Mouse (Mus musculus) kidney, embryonic 14.5 days (tissue): Measurements from ENCODE around the gene Omt2b. TPM values are rescaled to one million over a fixed set of nuclear protein-coding genes. Genes with fewer than 3 reads are reported as not detected.
A peak's percentile ranks its signal among the peaks of the same experiment; 100 is the strongest.
"Not testable (repeated sequence)": the region's sequence is repeated elsewhere in the genome, so short reads cannot be mapped to it uniquely, and the experiment has no call there.

Experiments
- ATAC-seq: fragments of 200-750 bp; cut with Nextera tagmentation; 2 replicates; pipeline ENCODE4 v1.8.0; 2017; ENCODE audit warnings: moderate number of reproducible peaks, mild to moderate bottlenecking, moderate TSS enrichment, moderate library complexity; ENCODE audit not compliant: low FRiP score, low TSS enrichment
- H3K27ac ChIP-seq: fragments of 300-500 bp; sonication (generic); 2 replicates; pipeline ENCODE4 v1.5.1; 2014; ENCODE audit warnings: low read depth, mild to moderate bottlenecking, low read length, moderate library complexity, mixed read lengths
- H3K27me3 ChIP-seq: fragments of 300-500 bp; sonication (generic); 2 replicates; pipeline ENCODE4 v1.6.1; 2014; ENCODE audit warnings: mild to moderate bottlenecking, low read length; ENCODE audit not compliant: control insufficient read depth, insufficient read depth
- H3K36me3 ChIP-seq: fragments of 300-500 bp; sonication (generic); 2 replicates; pipeline ENCODE4 v1.6.1; 2014; ENCODE audit warnings: low read length, mixed read lengths; ENCODE audit not compliant: control insufficient read depth, insufficient read depth
- H3K4me1 ChIP-seq: fragments of 300-500 bp; sonication (generic); 2 replicates; pipeline ENCODE4 v1.6.1; 2014; ENCODE audit warnings: low read length, mixed read lengths; ENCODE audit not compliant: control insufficient read depth, insufficient read depth
- H3K4me2 ChIP-seq: fragments of 300-500 bp; sonication (generic); replicated peaks from 2 replicates; pipeline ENCODE4 v1.6.1; 2014; ENCODE audit warnings: low read depth, mild to moderate bottlenecking, low read length
- H3K4me3 ChIP-seq: fragments of 300-500 bp; sonication (generic); 2 replicates; pipeline ENCODE4 v1.5.1; 2014; ENCODE audit warnings: mild to moderate bottlenecking, low read length
- H3K9ac ChIP-seq: fragments of 300-500 bp; sonication (generic); 2 replicates; pipeline ENCODE4 v1.6.1; 2014; ENCODE audit warnings: low read depth, mild to moderate bottlenecking, low read length, moderate library complexity
- H3K9me3 ChIP-seq: fragments of 300-500 bp; sonication (generic); 2 replicates; pipeline ENCODE4 v1.6.1; 2016; ENCODE audit warnings: low read length; ENCODE audit not compliant: control insufficient read depth
- WGBS: fragments of 180-500 bp; shearing (Covaris S2); extraction: QIAGEN DNeasy Blood & Tissue Kit; methylation state at CpG from one replicate; pipeline ENCODE4 v1.1.7; 2014; 5-methylcytosine and 5-hydroxymethylcytosine counted together
- polyA plus RNA-seq: library from polyadenylated mRNA; unstranded; fragments of >200 nt; fragmentation: Nextera tagmentation; extraction: Ambion mirVana; gene quantifications from 2 replicates; pipeline ENCODE4 v1.2.1, GENCODE M21; 2014

Omt2b gene
- polyA plus RNA-seq, 1 experiment from 2014 or later: not detected

DNA sequence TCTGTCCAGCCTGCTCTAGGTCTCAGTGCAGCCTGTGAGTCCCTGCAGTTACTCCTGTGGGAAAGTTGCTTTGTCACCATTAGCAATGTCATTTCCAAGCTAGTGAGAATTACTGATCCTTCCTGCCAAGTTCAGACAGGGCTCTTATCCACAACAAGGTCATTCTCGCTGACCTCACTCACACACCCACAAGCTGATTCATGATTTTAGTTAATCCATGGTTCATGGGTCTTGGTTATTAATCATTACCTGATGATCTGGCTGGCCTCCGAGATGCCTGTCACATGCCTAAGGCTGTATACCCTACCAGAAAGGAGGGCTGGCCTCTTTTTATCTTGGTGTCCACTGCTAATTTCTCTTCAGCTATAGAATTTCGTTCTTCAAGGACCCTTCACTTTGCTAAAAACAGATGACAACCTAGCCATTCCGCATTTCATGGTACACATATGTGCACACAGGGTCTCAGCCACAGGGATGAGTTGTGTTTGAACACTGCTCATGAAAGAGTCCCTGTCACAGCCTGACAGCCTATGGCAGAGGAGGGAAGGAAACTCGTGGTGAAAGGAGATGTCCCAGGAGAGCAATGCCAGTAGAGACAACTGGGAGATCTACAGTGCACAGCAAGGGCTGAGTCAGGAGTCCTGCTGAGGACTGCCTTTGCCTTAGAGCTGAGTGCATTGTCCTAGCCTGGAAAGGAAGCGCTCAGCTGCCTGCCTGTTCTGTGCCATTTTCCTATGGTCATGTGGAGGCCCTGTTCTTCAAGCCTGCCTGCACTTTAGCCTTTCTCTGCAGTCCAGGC is 21.0 kb downstream of the Omt2b start:
- 62% methylated on average over 6 of the region's 6 CpGs for WGBS
- H3K27ac ChIP-seq, H3K4me3 ChIP-seq, H3K4me1 ChIP-seq, H3K4me2 ChIP-seq, H3K36me3 ChIP-seq, H3K9me3 ChIP-seq, H3K9ac ChIP-seq, H3K27me3 ChIP-seq, ATAC-seq: not testable (repeated sequence)

GRCm38 (mm10) chr9:78349141-78349540 is 21.8 kb downstream of the Omt2b start:
- not testable (repeated sequence) for H3K36me3 ChIP-seq, H3K4me3 ChIP-seq, H3K27me3 ChIP-seq, H3K9ac ChIP-seq, H3K4me1 ChIP-seq, ATAC-seq, H3K27ac ChIP-seq, H3K4me2 ChIP-seq, H3K9me3 ChIP-seq
- WGBS: 89% methylated on average over 3 of the region's 3 CpGs

DNA sequence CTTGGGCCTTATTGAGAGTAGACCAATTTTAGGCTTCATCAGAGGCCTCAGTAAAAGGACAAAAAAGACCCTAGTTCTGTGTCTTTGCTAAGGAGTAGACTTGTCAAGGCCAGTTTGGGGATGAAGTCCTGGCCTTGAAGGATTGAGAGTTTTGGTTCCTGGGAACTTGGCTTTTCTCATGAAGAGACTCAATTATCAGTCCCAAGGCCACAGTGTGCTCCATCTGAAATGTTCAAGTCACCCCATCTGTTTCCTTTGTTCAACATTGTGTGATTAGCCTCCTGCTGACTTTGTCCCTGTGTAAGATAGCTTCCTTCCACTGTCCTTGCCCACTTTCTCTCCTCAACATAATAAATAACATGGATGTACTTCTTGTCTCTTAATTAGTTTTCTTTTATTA is 22.6 kb downstream of the Omt2b start:
- not testable (repeated sequence) for H3K27me3 ChIP-seq, H3K36me3 ChIP-seq, ATAC-seq, H3K27ac ChIP-seq, H3K4me3 ChIP-seq, H3K9ac ChIP-seq, H3K4me2 ChIP-seq, H3K9me3 ChIP-seq, H3K4me1 ChIP-seq

DNA sequence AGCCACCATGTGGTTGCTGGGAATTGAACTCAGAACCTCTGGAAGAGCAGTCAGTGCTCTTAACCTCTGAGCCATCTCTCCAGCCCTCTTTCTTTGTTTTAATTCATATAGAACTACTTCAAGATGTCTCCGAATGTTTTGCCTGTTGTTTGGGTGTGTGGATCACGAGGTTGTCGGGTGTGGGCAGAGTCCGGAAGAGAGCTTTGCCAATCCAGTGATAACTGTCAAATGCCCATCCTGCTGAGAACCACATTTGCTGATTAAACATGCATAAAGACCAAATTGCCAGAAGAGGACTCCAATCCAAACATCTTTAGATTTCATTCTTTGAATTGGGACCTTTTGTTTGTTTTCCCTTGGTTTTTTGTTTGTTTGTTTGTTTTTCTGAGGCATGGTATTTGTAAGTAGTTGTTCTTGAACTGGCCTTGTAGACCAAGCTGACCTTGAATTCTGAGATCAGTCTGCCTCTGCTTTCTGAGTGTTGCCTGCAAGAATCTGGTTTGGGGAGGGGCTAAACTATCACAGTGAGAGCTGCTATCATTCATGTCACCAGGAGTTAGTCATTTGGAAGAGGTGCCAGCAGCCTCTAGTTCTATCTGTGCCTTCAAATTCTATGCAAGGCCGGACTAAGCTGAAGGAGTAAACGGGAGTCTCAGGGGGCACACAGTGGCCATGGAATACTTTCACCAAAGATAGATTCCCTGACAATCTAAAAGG is 24.3 kb downstream of the Omt2b start:
- Histone ChIP-seq H3K9me3 (no peaks in the 10 kb centered on the region), H3K27ac (no peak overlapping the region), H3K27me3 (no peaks in the 10 kb centered on the region), H3K4me2 (no peak overlapping the region), H3K36me3 (no peaks in the 10 kb centered on the region), H3K4me1 (no peaks in the 10 kb centered on the region), H3K4me3 (no peak overlapping the region), H3K9ac (no peak overlapping the region)
- ATAC-seq: no peak
- WGBS: 77% methylated on average over 6 of the region's 6 CpGs

GRCm38 (mm10) chr9:78354665-78355578 is 27.5 kb downstream of the Omt2b start:
- no peak overlapping the region for H3K27ac ChIP-seq
- no peak for ATAC-seq
- no peaks in the 10 kb centered on the region for H3K4me1 ChIP-seq
- no peak overlapping the region for H3K9ac ChIP-seq
- H3K36me3 ChIP-seq: no peaks in the 10 kb centered on the region
- H3K4me2 ChIP-seq: no peak overlapping the region
- no peaks in the 10 kb centered on the region for H3K27me3 ChIP-seq
- WGBS: 77% methylated on average over 11 of the region's 11 CpGs
- H3K9me3 ChIP-seq: no peaks in the 10 kb centered on the region
- no peak overlapping the region for H3K4me3 ChIP-seq

DNA sequence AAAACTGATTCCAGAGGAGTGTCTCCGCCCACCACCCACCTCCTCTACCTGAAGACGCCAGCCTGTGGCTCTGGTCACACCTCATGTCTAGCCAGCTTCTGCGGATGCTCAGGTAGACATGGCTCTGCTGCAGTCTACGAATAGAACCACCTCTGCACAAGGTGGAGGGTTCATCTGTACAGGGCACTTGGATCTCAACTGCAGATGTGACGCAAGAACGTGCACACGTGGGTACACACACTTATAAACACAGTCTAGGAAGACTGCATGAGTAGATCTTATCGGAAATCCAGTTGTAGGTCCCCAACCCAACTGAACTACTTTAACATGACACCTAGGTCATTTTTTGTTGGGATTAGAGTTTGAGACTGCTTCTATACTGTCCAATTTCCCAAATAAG is 28.2 kb downstream of the Omt2b start, which contains the start of gene Gsta2:
TSS of gene Gsta2 (minus strand) at position 178 of the 400 bp plus-strand sequence.
- 88% methylated on average over 8 of the region's 8 CpGs for WGBS
- no peak within 1 kb of the TSS for H3K4me3 ChIP-seq
- H3K9me3 ChIP-seq: no peaks in the 10 kb centered on the region
- no peak within 1 kb of the TSS for H3K27ac ChIP-seq
- no peak within 1 kb of the TSS for H3K4me2 ChIP-seq
- no peaks in the 10 kb centered on the region for H3K27me3 ChIP-seq
- H3K36me3 ChIP-seq: no peaks in the 10 kb centered on the region
- H3K4me1 ChIP-seq: no peaks in the 10 kb centered on the region
- no peak within 1 kb of the TSS for H3K9ac ChIP-seq
- ATAC-seq: no peak

- no peak overlapping the region for H3K4me3 ChIP-seq
- WGBS: 16% methylated on average over 9 of the region's 9 CpGs
- no peaks in the 10 kb centered on the region for H3K36me3 ChIP-seq
- no peaks in the 10 kb centered on the region for H3K9me3 ChIP-seq
- peak; percentile 89 for ATAC-seq
- H3K27ac ChIP-seq: no peak overlapping the region
- H3K27me3 ChIP-seq: no peaks in the 10 kb centered on the region
- H3K4me1 ChIP-seq: no peaks in the 10 kb centered on the region
- H3K9ac ChIP-seq: no peak overlapping the region
- no peak overlapping the region for H3K4me2 ChIP-seq
These were observed 30.7 kb downstream of the Omt2b start for GRCm38 (mm10) chr9:78358053-78358452.

DNA sequence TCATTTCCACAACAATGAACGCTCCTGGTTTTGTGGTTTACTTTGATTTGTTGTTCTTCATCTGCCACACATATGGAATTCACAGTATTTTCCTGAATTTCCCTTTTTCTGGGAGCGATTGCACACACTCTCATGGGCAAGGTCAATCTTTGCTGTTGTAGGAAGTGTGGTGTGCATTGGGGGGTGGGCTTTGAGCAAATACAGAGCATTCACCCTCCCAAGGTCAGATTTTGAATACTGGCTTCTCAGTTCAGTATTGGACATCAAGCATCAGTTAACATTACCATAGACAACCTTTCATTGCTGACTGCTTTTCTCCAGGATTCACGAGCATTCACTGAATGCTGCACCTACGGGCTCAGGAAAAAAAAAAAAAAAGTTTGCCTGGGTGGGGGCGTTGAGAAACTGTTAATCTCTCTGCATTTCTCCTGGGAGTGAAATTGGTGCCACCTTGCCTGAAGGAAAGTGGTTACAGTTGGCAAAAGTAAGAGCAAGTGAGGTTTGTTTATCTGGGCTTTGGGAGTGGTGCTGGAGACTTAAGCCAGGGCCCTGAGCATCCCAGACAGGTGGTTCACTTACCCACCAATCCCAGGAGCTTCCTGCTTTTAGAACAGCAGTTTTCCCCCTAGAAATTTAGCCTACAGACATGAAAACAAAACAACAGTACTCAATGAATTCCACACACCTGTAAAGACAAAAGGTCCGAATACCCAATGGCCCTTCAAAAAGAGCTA is 32.5 kb downstream of the Omt2b start:
- no peak overlapping the region for H3K4me2 ChIP-seq
- H3K27me3 ChIP-seq: no peaks in the 10 kb centered on the region
- no peak overlapping the region for H3K9ac ChIP-seq
- H3K36me3 ChIP-seq: no peaks in the 10 kb centered on the region
- no peak for ATAC-seq
- no peak overlapping the region for H3K27ac ChIP-seq
- H3K4me1 ChIP-seq: no peaks in the 10 kb centered on the region
- H3K4me3 ChIP-seq: no peak overlapping the region
- H3K9me3 ChIP-seq: no peaks in the 10 kb centered on the region
- 84% methylated on average over 6 of the region's 6 CpGs for WGBS
